Mouse (Mus musculus): ENCODE measurements around the gene Zfp719.

The Zfp719 gene

GRCm38 (mm10) chr7:43579440-43580171, at the start of gene Zfp719:
Gene Zfp719 (plus strand): TSS chr7:43579610.
- peak; percentile 85 for DNase-seq

- no peak for DNase-seq
These were observed 49.1 kb upstream of the Zfp719 start for GRCm38 (mm10) chr7:43530216-43530785.

- DNase-seq, result no peak
These were observed 46.4 kb upstream of the Zfp719 start for GRCm38 (mm10) chr7:43532936-43533505.

GRCm38 (mm10) chr7:43538524-43538923, 40.9 kb upstream of the Zfp719 start:
- no peak for DNase-seq

GRCm38 (mm10) chr7:43544225-43544977, 35.0 kb upstream of the Zfp719 start, which contains the start of gene Cd33:
Gene Cd33 (minus strand): TSS chr7:43544428.
- no peak for DNase-seq

- no peak for DNase-seq
These were observed 33.5 kb upstream of the Zfp719 start for GRCm38 (mm10) chr7:43545656-43546545.

- DNase-seq, result peak; percentile 62
These were observed 31.7 kb upstream of the Zfp719 start for GRCm38 (mm10) chr7:43547666-43548065.

GRCm38 (mm10) chr7:43548206-43548605, 31.2 kb upstream of the Zfp719 start:
- DNase-seq, result peak; percentile 37

GRCm38 (mm10) chr7:43553153-43553552, 26.3 kb upstream of the Zfp719 start:
- DNase-seq, result no peak

GRCm38 (mm10) chr7:43554550-43554949, 24.9 kb upstream of the Zfp719 start:
- DNase-seq, result no peak

GRCm38 (mm10) chr7:43555351-43555750, 24.1 kb upstream of the Zfp719 start:
- DNase-seq, result no peak

- DNase-seq, result no peak
These were observed 22.5 kb upstream of the Zfp719 start for GRCm38 (mm10) chr7:43556901-43557300.

GRCm38 (mm10) chr7:43562006-43562633, 17.3 kb upstream of the Zfp719 start, which contains the start of gene Zfp658:
Gene Zfp658 (plus strand): TSS chr7:43562256.
- DNase-seq, result peak; percentile 76

- DNase-seq, result peak; percentile 31
These were observed 16.7 kb upstream of the Zfp719 start for GRCm38 (mm10) chr7:43562651-43563070.

- no peak for DNase-seq
These were observed 16.1 kb upstream of the Zfp719 start for GRCm38 (mm10) chr7:43563300-43563699.

- DNase-seq, result no peak
These were observed 8.2 kb upstream of the Zfp719 start for GRCm38 (mm10) chr7:43571216-43571615.

GRCm38 (mm10) chr7:43580526-43580925, 1.1 kb downstream of the Zfp719 start:
- no peak for DNase-seq

GRCm38 (mm10) chr7:43584790-43585189, 5.4 kb downstream of the Zfp719 start:
- no peak for DNase-seq

GRCm38 (mm10) chr7:43601884-43602283, 22.5 kb downstream of the Zfp719 start:
- DNase-seq, result no peak

- DNase-seq, result no peak
These were observed 27.7 kb downstream of the Zfp719 start, which contains the start of gene Zfp819 for GRCm38 (mm10) chr7:43606896-43607742. Gene Zfp819 (plus strand): TSS chr7:43607169.
